Mouse (Mus musculus) small intestine, adult 10 weeks (tissue): Measurements from ENCODE around the gene Shd. TPM values are rescaled to one million over a fixed set of nuclear protein-coding genes. Genes with fewer than 3 reads are reported as not detected.

ENCODE experiments used
- polyA plus RNA-seq: library from polyadenylated mRNA; stranded (reverse); fragments of 350-450 nt; fragmentation: Illumina TruSeq; extraction: RNeasy Lipid Tissue Mini Kit (QIAGEN cat#74804); gene quantifications from one replicate; pipeline ENCODE4 v1.2.3, GENCODE M21; 2014; ENCODE audit warnings: low replicate concordance

Shd gene
- not detected for polyA plus RNA-seq

GRCm38 (mm10) chr17:55969966-55970891, at the start of gene Shd:
Gene Shd (plus strand): TSS chr17:55970467.

GRCm38 (mm10) chr17:55949400-55949799, 20.9 kb upstream of the Shd start, which contains the start of gene Zfp119b:
Gene Zfp119b (minus strand): TSS chr17:55949500.

GRCm38 (mm10) chr17:55952447-55953027, 17.7 kb upstream of the Shd start, which contains the start of gene Ebi3:
Gene Ebi3 (plus strand): TSS chr17:55952640.

GRCm38 (mm10) chr17:55958918-55959728, 11.1 kb upstream of the Shd start, which contains the start of gene Yju2:
Gene Yju2 (plus strand): TSS chr17:55959099.

DNA sequence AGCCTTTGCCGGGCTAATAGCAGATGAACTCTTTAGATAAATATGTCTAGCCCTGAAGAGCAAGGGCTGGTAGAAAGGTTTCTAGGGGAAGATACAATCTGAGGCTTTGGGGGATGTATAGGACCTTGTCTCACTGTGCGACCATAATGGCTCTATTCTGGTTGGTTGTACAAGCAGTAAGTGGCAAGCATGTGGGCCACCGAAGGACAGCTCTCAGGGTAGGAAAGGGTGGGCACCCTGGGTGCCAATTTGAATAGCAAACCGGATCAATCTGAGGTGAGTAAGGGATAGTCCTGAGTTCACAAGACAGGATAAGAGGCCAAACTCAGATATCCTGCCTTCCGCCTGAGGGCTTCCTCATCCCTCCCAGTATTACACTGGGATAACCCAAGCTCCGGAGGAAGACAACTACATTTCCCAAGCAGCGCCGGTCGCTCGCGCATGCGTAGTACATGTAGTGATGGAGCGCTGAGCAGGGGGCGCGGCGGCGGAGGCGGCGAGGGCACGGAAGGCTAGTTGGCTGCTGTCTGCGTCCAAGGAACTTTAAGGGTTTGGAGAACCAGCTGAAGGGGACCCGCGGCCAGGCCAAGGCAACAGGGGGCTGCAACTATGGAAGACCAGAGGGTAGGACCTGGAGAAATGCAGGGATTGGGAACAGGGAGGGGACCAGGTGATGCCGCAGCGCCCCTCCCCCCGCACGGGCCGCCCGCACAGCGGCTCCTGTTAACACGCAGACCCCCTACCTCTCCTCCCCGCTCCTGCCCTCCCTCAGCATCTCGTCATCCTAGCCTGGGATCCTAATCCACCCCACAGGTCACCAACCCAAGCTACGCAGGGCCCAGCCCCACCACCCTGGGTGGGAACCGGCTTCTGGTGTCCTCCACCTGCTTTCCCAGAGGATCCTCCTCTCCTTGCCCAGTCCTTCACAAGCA, 16.0 kb downstream of the Shd start, which contains the start of gene Fsd1:
Gene Fsd1 (plus strand): TSS at position 480 of the 932 bp plus-strand sequence.

DNA sequence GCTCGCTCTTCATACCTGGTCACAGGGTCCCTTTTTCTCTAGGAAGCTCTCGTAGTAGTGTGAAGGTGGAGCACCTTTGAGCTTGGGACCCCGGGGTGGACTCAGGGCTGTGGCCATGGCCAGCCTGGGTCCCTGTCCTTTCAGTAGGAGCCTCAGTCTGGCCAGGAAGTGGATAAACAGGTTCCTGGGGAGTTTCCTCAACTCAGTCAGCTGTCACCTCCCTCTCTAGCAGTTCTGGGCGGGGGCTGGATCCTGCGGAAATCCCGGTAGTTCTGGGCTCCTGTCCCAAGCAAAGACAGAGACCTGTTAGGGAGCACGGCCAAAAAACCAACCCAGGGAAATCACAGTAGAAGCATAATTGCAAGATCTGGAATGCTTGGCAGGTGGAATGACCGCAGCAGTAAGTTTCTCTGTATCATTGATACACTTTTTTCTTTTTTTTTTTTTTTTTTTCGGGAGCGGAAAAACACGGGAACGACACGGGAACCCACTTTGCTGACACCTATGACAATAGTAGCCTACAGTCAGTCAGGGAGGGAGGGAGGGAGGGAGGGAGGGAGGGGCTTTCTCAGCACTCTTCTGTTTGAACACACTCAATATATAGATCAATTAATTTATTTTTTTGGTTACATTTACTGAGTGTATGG, 35.3 kb downstream of the Shd start, which contains the start of the genes Stap2 and Mpnd:
Gene Stap2 (minus strand): TSS at position 170 of the 647 bp plus-strand sequence.
Gene Mpnd (plus strand): TSS at position 297 of the 647 bp plus-strand sequence.

Other genes starting within 250 kb of the Shd start
- gene Adgre4, start 220.5 kb upstream of the Shd start, polyA plus RNA-seq = 7.0 TPM
- 19.6 TPM for gene Zfp119a, start 91.5 kb upstream of the Shd start, polyA plus RNA-seq
- gene Zfp959, start 78.4 kb upstream of the Shd start, polyA plus RNA-seq = 40.5 TPM
- gene Zfp119b, start 21.0 kb upstream of the Shd start, polyA plus RNA-seq = 20.5 TPM
- not detected for gene Ebi3, start 17.8 kb upstream of the Shd start, polyA plus RNA-seq
- gene Yju2, start 11.4 kb upstream of the Shd start, polyA plus RNA-seq = not detected
- not detected for gene Fsd1, start 16.0 kb downstream of the Shd start, polyA plus RNA-seq
- 15.4 TPM for gene Stap2, start 35.1 kb downstream of the Shd start, polyA plus RNA-seq
- 0.63 TPM for gene Mpnd, start 35.2 kb downstream of the Shd start, polyA plus RNA-seq
- gene Sh3gl1, start 66.2 kb downstream of the Shd start, polyA plus RNA-seq = 0.52 TPM
- 0.26 TPM for gene Chaf1a, start 70.0 kb downstream of the Shd start, polyA plus RNA-seq
- gene Ubxn6, start 104.6 kb downstream of the Shd start, polyA plus RNA-seq = 14.4 TPM
- gene Hdgfl2, start 109.2 kb downstream of the Shd start, polyA plus RNA-seq = 2.2 TPM
- 0.41 TPM for gene Plin4, start 139.3 kb downstream of the Shd start, polyA plus RNA-seq
- not detected for gene Plin5, start 147.1 kb downstream of the Shd start, polyA plus RNA-seq
- gene Lrg1, start 151.5 kb downstream of the Shd start, polyA plus RNA-seq = not detected
- gene Sema6b, start 169.9 kb downstream of the Shd start, polyA plus RNA-seq = not detected
- gene Tnfaip8l1, start 192.0 kb downstream of the Shd start, polyA plus RNA-seq = 0.97 TPM
- gene Mydgf, start 213.5 kb downstream of the Shd start, polyA plus RNA-seq = 5.6 TPM
- gene Dpp9, start 248.4 kb downstream of the Shd start, polyA plus RNA-seq = 0.15 TPM